8 mouse cellular contexts compared by ENCODE assay signal in genomic region chr17:15380641-15381051, GRCm38 (mm10). TPM values are rescaled to one million over a fixed set of nuclear protein-coding genes. Genes with fewer than 3 reads are reported as not detected.
A peak's percentile ranks its signal among the peaks of the same experiment; 100 is the strongest.
DNase-seq lines count a peak whose midpoint lies in the region; ATAC-seq and TF ChIP-seq lines count a peak whose summit lies in the region.

No protein-coding gene starts in this region.

- H3K4me3 ChIP-seq in heart, embryonic 14.5 days (ENCODE audit: control insufficient read depth in 1 of 2, insufficient read depth in 1 of 2, low read depth in 1 of 2, low read length in 2 of 2), result peak overlapping the region; percentile 37 to 49
- peak overlapping the region; percentile 51 for H3K4me3 ChIP-seq in kidney, embryonic 16.5 days (ENCODE audit: low read length)
- H3K4me3 ChIP-seq in lung, postnatal 0 days (ENCODE audit: low read depth, low read length), result peak overlapping the region; percentile 37

- H3K36me3 ChIP-seq in heart, embryonic 14.5 days (ENCODE audit: control insufficient read depth, insufficient read depth, low read length), result no peaks in the 10 kb centered on the region
- no peaks in the 10 kb centered on the region for H3K36me3 ChIP-seq in kidney, embryonic 16.5 days (ENCODE audit: insufficient read depth, low read length)
- no peaks in the 10 kb centered on the region for H3K36me3 ChIP-seq in lung, postnatal 0 days (ENCODE audit: insufficient read depth, low read length)

- H3K27me3 ChIP-seq in heart, embryonic 14.5 days (ENCODE audit: control insufficient read depth, insufficient read depth, low read length), result peaks cover 75% of the 10 kb centered on the region
- peaks cover 48% of the 10 kb centered on the region for H3K27me3 ChIP-seq in kidney, embryonic 16.5 days (ENCODE audit: insufficient read depth, low read length)
- H3K27me3 ChIP-seq in lung, postnatal 0 days (replicated peaks; ENCODE audit: insufficient read depth, low read length), result peaks cover 38% of the 10 kb centered on the region

- H3K9ac ChIP-seq in heart, embryonic 14.5 days (ENCODE audit: low read length), result peak overlapping the region; percentile 64
- peak overlapping the region; percentile 57 for H3K9ac ChIP-seq in kidney, embryonic 16.5 days (replicated peaks; ENCODE audit: low read length)
- H3K9ac ChIP-seq in lung, postnatal 0 days (replicated peaks; ENCODE audit: low read depth), result no peak overlapping the region

- no peak overlapping the region for H3K27ac ChIP-seq in heart, embryonic 14.5 days (replicated peaks in 1 of 2; ENCODE audit: control insufficient read depth in 1 of 2, insufficient read depth in 1 of 2, low read depth in 2 of 2, low read length in 2 of 2)
- H3K27ac ChIP-seq in kidney, embryonic 16.5 days (ENCODE audit: low read length), result peak overlapping the region; percentile 54
- no peak overlapping the region for H3K27ac ChIP-seq in lung, postnatal 0 days (ENCODE audit: low read length)

- no peak for TF ChIP-seq EP300 in lung, postnatal 0 days (IDR thresholded peaks at IDR 0.05)

- peak overlapping the region; percentile 93 for H3K4me2 ChIP-seq in heart, embryonic 14.5 days (ENCODE audit: low read length)
- peak overlapping the region; percentile 85 for H3K4me2 ChIP-seq in kidney, embryonic 16.5 days (replicated peaks; ENCODE audit: low read depth, low read length)
- H3K4me2 ChIP-seq in lung, postnatal 0 days (replicated peaks; ENCODE audit: low read depth, low read length), result peak overlapping the region; percentile 70

- TF ChIP-seq CTCF in brain, embryonic 14.5 days (IDR thresholded peaks at IDR 0.05; ENCODE audit: borderline replicate concordance, extremely low read depth, insufficient read depth, insufficient read length), result no peak
- TF ChIP-seq CTCF in lung, postnatal 0 days (IDR thresholded peaks at IDR 0.05), result no peak

- WGBS in heart, embryonic 14.5 days, result 1% methylated on average over 27 of the region's 27 CpGs
- WGBS in kidney, embryonic 16.5 days, result under 1% methylated on average over 27 of the region's 27 CpGs
- whole genome bisulfite sequencing in lung, postnatal 0 days, result under 1% methylated on average over 27 of the region's 27 CpGs

- H3K4me1 ChIP-seq in heart, embryonic 14.5 days (ENCODE audit: control insufficient read depth in 2 of 2, insufficient read depth in 2 of 2, low read length in 2 of 2), result peaks cover 7 to 18% of the 10 kb centered on the region in 2 experiments; a peak in 3 of 4 replicates
- peaks cover 43% of the 10 kb centered on the region for H3K4me1 ChIP-seq in kidney, embryonic 16.5 days (ENCODE audit: insufficient read depth, low read length)
- peaks cover 4% of the 10 kb centered on the region; the same call in 1 of the 2 replicates for H3K4me1 ChIP-seq in lung, postnatal 0 days (ENCODE audit: insufficient read depth, low read depth, low read length)

- no peak for TF ChIP-seq POLR2A in brain, embryonic 14.5 days (IDR thresholded peaks at IDR 0.05; ENCODE audit: borderline replicate concordance, extremely low read depth, insufficient read depth, insufficient read length, poor library complexity, severe bottlenecking)

- ATAC-seq in heart, embryonic 14.5 days (ENCODE audit: insufficient number of reproducible peaks, insufficient read depth, low FRiP score, low read depth), result peak; percentile 14; the same call in 1 of the 2 replicates
- ATAC-seq in kidney, embryonic 16.5 days (ENCODE audit: low FRiP score, low TSS enrichment), result no peak
- ATAC-seq in lung, postnatal 0 days, result no peak; the same call in 1 of the 2 replicates

- peak; percentile 16 for DNase-seq in ovary, postnatal 14 days (ENCODE audit: low spot score)
- DNase-seq in ovary, adult 18-20 months (ENCODE audit: low spot score), result no peak
- DNase-seq in brain, embryonic 14.5 days (ENCODE audit: low read depth), result peak; percentile 91
- DNase-seq in lung, postnatal 0 days (ENCODE audit: low spot score), result peak; percentile 54
- peak; percentile 84 for DNase-seq in retina, postnatal 1 day
- DNase-seq in cerebellum, adult 9-10 months, result no peak

- H3K9me3 ChIP-seq in heart, embryonic 14.5 days (ENCODE audit: control insufficient read depth, low read length), result peaks cover 4% of the 10 kb centered on the region; the same call in 1 of the 2 replicates
- 0 out of 2 replicates have a peak, but pooled peaks cover 3% of the 10 kb centered on the region for H3K9me3 ChIP-seq in kidney, embryonic 16.5 days (ENCODE audit: low read length)
- no peaks in the 10 kb centered on the region for H3K9me3 ChIP-seq in lung, postnatal 0 days (ENCODE audit: low read length)

RNA-seq across cellular contexts. Expression of gene Dll1, which starts 4.0 kb away (rescaled TPM):
- polyA plus RNA-seq in brain, embryonic 14.5 days (2012; rRNA removed), result 48.4 and 74.1 TPM in 2 replicates
- 4.7 and 4.9 TPM in 2 replicates for polyA plus RNA-seq in heart, embryonic 14.5 days (2014; fragmentation: Nextera tagmentation; extraction: Ambion mirVana)
- polyA plus RNA-seq in kidney, embryonic 16.5 days (2015; fragmentation: Nextera tagmentation; extraction: Ambion mirVana), result 34.4 and 36.9 TPM in 2 replicates
- polyA plus RNA-seq in lung, postnatal 0 days (2015; fragmentation: Nextera tagmentation; extraction: Ambion mirVana), result 8.2 and 9.4 TPM in 2 replicates

RNA-seq across cellular contexts. Expression of gene Fam120b, which starts 15.4 kb away (rescaled TPM):
- 23.8 and 29.5 TPM in 2 replicates for polyA plus RNA-seq in brain, embryonic 14.5 days (2012; rRNA removed)
- 16.5 and 17.5 TPM in 2 replicates for polyA plus RNA-seq in heart, embryonic 14.5 days (2014; fragmentation: Nextera tagmentation; extraction: Ambion mirVana)
- polyA plus RNA-seq in kidney, embryonic 16.5 days (2015; fragmentation: Nextera tagmentation; extraction: Ambion mirVana), result 31.4 and 32.4 TPM in 2 replicates
- polyA plus RNA-seq in lung, postnatal 0 days (2015; fragmentation: Nextera tagmentation; extraction: Ambion mirVana), result 11.2 and 15.2 TPM in 2 replicates

Comparison
In these comparisons a context has a peak if more than half of its experiments do, and no peak if none do; other contexts are left out.
1. DNase-seq: peak in ovary, postnatal 14 days (single experiment), brain, embryonic 14.5 days (single experiment), lung, postnatal 0 days (single experiment) and retina, postnatal 1 day (single experiment); none in ovary, adult 18-20 months (single experiment) and cerebellum, adult 9-10 months (single experiment).
2. Peak in every context shown above with its lines, with median percentiles within 50 percentile points of each other: H3K4me2 ChIP-seq and H3K4me3 ChIP-seq.